Comparison of ENCODE assay signal across 8 mouse cellular contexts in genomic region chr7:128288923-128289544, GRCm38 (mm10). TPM values are rescaled to one million over a fixed set of nuclear protein-coding genes. Genes with fewer than 3 reads are reported as not detected.
DNase-seq lines count a peak whose midpoint lies in the region; ATAC-seq and TF ChIP-seq lines count a peak whose summit lies in the region.

No protein-coding gene starts in this region.

- no peak for DNase-seq in heart, postnatal 14 days
- peak; percentile 18 for DNase-seq in A20 (ENCODE audit: low read depth, low spot score)
- DNase-seq in embryo, embryonic 10.5 days (ENCODE audit: low spot score) = peak; percentile 71
- DNase-seq in liver, adult 2 months (ENCODE audit: extremely low read depth, low read depth, low spot score) = peak; percentile 84
- peak; percentile 47 for DNase-seq in thymus, postnatal 4 days
- no peak for DNase-seq in gastrocnemius, postnatal 36 days
- DNase-seq in right cerebral cortex, postnatal 4 days = no peak

- no peaks in the 10 kb centered on the region for H3K9me3 ChIP-seq in heart, embryonic 11.5 days (replicated peaks; ENCODE audit: control insufficient read depth, low read length)

- peak overlapping the region; percentile 80 for H3K27ac ChIP-seq in heart, embryonic 11.5 days (ENCODE audit: low read depth, low read length)
- H3K27ac ChIP-seq in liver, adult 2 months (replicated peaks; ENCODE audit: insufficient read depth, low read depth, low read length) = peak overlapping the region; percentile 17

- H3K4me3 ChIP-seq in heart, embryonic 11.5 days (ENCODE audit: low read depth, low read length) = 0 out of 2 replicates have a peak overlapping the region, but pooled peaks have one; percentile 8
- H3K4me3 ChIP-seq in liver, adult 2 months (ENCODE audit: insufficient read depth, low read depth, low read length) = no peak overlapping the region

- peak; percentile 72 for TF ChIP-seq CTCF in liver, adult 2 months (IDR thresholded peaks at IDR 0.05; ENCODE audit: low read depth, low read length)

- peaks cover 18% of the 10 kb centered on the region for H3K4me1 ChIP-seq in heart, embryonic 11.5 days (ENCODE audit: control insufficient read depth, insufficient read depth, low read length)
- H3K4me1 ChIP-seq in liver, adult 2 months (ENCODE audit: control insufficient read depth, insufficient read depth, low read length) = peaks cover 7% of the 10 kb centered on the region

- no peaks in the 10 kb centered on the region for H3K79me2 ChIP-seq in liver, adult 2 months (ENCODE audit: control insufficient read depth, insufficient read depth, low read length)

- peaks cover 6% of the 10 kb centered on the region; the same call in 1 of the 2 replicates for H3K36me3 ChIP-seq in heart, embryonic 11.5 days (ENCODE audit: control insufficient read depth, insufficient read depth, low read length)
- H3K36me3 ChIP-seq in liver, adult 2 months (ENCODE audit: control insufficient read depth, insufficient read depth, low read length) = peaks cover 12% of the 10 kb centered on the region

- H3K27me3 ChIP-seq in heart, embryonic 11.5 days (ENCODE audit: control insufficient read depth, insufficient read depth, low read length) = no peaks in the 10 kb centered on the region
- H3K27me3 ChIP-seq in liver, adult 2 months (ENCODE audit: control insufficient read depth, insufficient read depth, low read length) = no peaks in the 10 kb centered on the region

- 14% methylated on average over 9 of the region's 9 CpGs for WGBS in heart, embryonic 11.5 days (ENCODE audit: insufficient replicate concordance)
- 22% methylated on average over 9 of the region's 9 CpGs for WGBS in liver, adult 2 months

- H3K4me2 ChIP-seq in heart, embryonic 11.5 days = peak overlapping the region; percentile 45

- H3K9ac ChIP-seq in heart, embryonic 11.5 days (ENCODE audit: low read depth, low read length) = peak overlapping the region; percentile 52
- H3K9ac ChIP-seq in liver, adult 2 months (ENCODE audit: low read depth, low read length) = no peak overlapping the region

- TF ChIP-seq POLR2A in liver, adult 2 months (IDR thresholded peaks at IDR 0.05; ENCODE audit: extremely low read depth, insufficient read depth, low read length) = no peak

- intact Hi-C loops in heart, postnatal 14 days (cut with DNase I) = no loop called here
- intact Hi-C loops in gastrocnemius, postnatal 36 days (cut with DNase I) = no loop called here

- peak; percentile 92 for ATAC-seq in heart, embryonic 11.5 days (replicated peaks; ENCODE audit: insufficient number of reproducible peaks, low FRiP score, low TSS enrichment)

RNA-seq across cellular contexts. Expression of gene BC017158, which starts 8.9 kb away (rescaled TPM):
- 18.1 and 18.2 TPM in 2 replicates for polyA plus RNA-seq in heart, embryonic 11.5 days (2014; fragmentation: Nextera tagmentation; extraction: Ambion mirVana)
- 1 to 10 TPM; 7.0 to 8.0 TPM for total RNA-seq in heart, postnatal 14 days (2021)
- 15.2 and 19.2 TPM in 2 replicates for total RNA-seq in liver, adult 2 months (2014; rRNA removed)
- polyA plus RNA-seq in liver, adult 2 months (2012; rRNA removed) = 19.3 and 25.2 TPM in 2 replicates
- 1 to 10 TPM; 2.5 to 2.6 TPM for total RNA-seq in gastrocnemius, postnatal 36 days (2021)

RNA-seq across cellular contexts. Expression of gene Slc5a2, which starts 23.6 kb away (rescaled TPM):
- polyA plus RNA-seq in heart, embryonic 11.5 days (2014; fragmentation: Nextera tagmentation; extraction: Ambion mirVana) = 0.83 TPM in 1 of 2 replicates, not detected in the other
- total RNA-seq in heart, postnatal 14 days (2021) = not detected
- total RNA-seq in liver, adult 2 months (2014; rRNA removed) = 0.07 TPM in 1 of 2 replicates, not detected in the other
- polyA plus RNA-seq in liver, adult 2 months (2012; rRNA removed) = not detected in 2 replicates
- total RNA-seq in gastrocnemius, postnatal 36 days (2021) = not detected

RNA-seq across cellular contexts. Expression of gene Tgfb1i1, which starts 42.4 kb away (rescaled TPM):
- polyA plus RNA-seq in heart, embryonic 11.5 days (2014; fragmentation: Nextera tagmentation; extraction: Ambion mirVana) = 168 and 172 TPM in 2 replicates
- 10 to 100 TPM; 31.9 to 32.2 TPM for total RNA-seq in heart, postnatal 14 days (2021)
- total RNA-seq in liver, adult 2 months (2014; rRNA removed) = 0.65 and 1.1 TPM in 2 replicates
- 1.6 and 2.0 TPM in 2 replicates for polyA plus RNA-seq in liver, adult 2 months (2012; rRNA removed)
- total RNA-seq in gastrocnemius, postnatal 36 days (2021) = 1 to 10 TPM; 5.3 to 6.1 TPM

RNA-seq across cellular contexts. Expression of gene 9130023H24Rik, which starts 51.2 kb away (rescaled TPM):
- polyA plus RNA-seq in heart, embryonic 11.5 days (2014; fragmentation: Nextera tagmentation; extraction: Ambion mirVana) = 6.6 and 7.9 TPM in 2 replicates
- total RNA-seq in heart, postnatal 14 days (2021) = 1 to 10 TPM; 3.1 to 3.4 TPM
- total RNA-seq in liver, adult 2 months (2014; rRNA removed) = 1.8 and 2.4 TPM in 2 replicates
- 0.91 and 1.4 TPM in 2 replicates for polyA plus RNA-seq in liver, adult 2 months (2012; rRNA removed)
- 1 to 10 TPM; 1.4 to 1.7 TPM for total RNA-seq in gastrocnemius, postnatal 36 days (2021)

RNA-seq across cellular contexts. Expression of gene Armc5, which starts 51.9 kb away (rescaled TPM):
- polyA plus RNA-seq in heart, embryonic 11.5 days (2014; fragmentation: Nextera tagmentation; extraction: Ambion mirVana) = 7.7 and 8.7 TPM in 2 replicates
- total RNA-seq in heart, postnatal 14 days (2021) = 1 to 10 TPM; 7.8 to 9.0 TPM
- total RNA-seq in liver, adult 2 months (2014; rRNA removed) = 2.1 and 3.2 TPM in 2 replicates
- 11.3 and 12.7 TPM in 2 replicates for polyA plus RNA-seq in liver, adult 2 months (2012; rRNA removed)
- 1 to 10 TPM; 8.0 to 8.5 TPM for total RNA-seq in gastrocnemius, postnatal 36 days (2021)

Comparison
In these comparisons a context has a peak if more than half of its experiments do, and no peak if none do; other contexts are left out.
1. DNase-seq: peak in A20 (single experiment), embryo, embryonic 10.5 days (single experiment), liver, adult 2 months (single experiment) and thymus, postnatal 4 days (single experiment); none in heart, postnatal 14 days (0 of 2), gastrocnemius, postnatal 36 days (0 of 2) and right cerebral cortex, postnatal 4 days (single experiment).
2. RNA of gene Tgfb1i1, which starts 42.4 kb away (total RNA-seq): 31.9 to 32.2 TPM in heart, postnatal 14 days; 5.3 to 6.1 TPM in gastrocnemius, postnatal 36 days and 0.65 to 1.1 TPM in liver, adult 2 months; every median in the first group is over 4 times any median in the second.